Mouse (Mus musculus) MEL (cell line): ENCODE results near the gene Abhd2. TPM values are rescaled to one million over a fixed set of nuclear protein-coding genes. Genes with fewer than 3 reads are reported as not detected.

ENCODE experiments used
- DNase-seq: peaks from one replicate; pipeline ENCODE4 v3.0.0; 2011; ENCODE audit warnings: low read depth, low spot score
- H3K27ac ChIP-seq: 2 replicates; pipeline ENCODE4 v1.5.1; 2012; ENCODE audit warnings: low read depth, mild to moderate bottlenecking, control low read depth, low read length, moderate library complexity; ENCODE audit not compliant: control insufficient read depth
- H3K27me3 ChIP-seq, 2 experiments: fragments of 150-350 bp in 1 of 2; sonication (generic) in 1 of 2; 2 replicates each; pipeline ENCODE4 v1.6.1; 2012; ENCODE audit warnings: low read length in 2 of 2, mild to moderate bottlenecking in 2 of 2, improper control_type of control experiment in 1 of 2, moderate library complexity in 1 of 2; ENCODE audit not compliant: insufficient read depth in 2 of 2, control insufficient read depth in 1 of 2
- H3K36me3 ChIP-seq, 2 experiments: 2 replicates each; pipeline ENCODE4 v1.6.1; 2012 to 2014; ENCODE audit warnings: low read length in 2 of 2, improper control_type of control experiment in 1 of 2, inconsistent platforms in 1 of 2, mild to moderate bottlenecking in 1 of 2; ENCODE audit not compliant: insufficient read depth in 2 of 2, control insufficient read depth in 1 of 2
- H3K4me1 ChIP-seq, 2 experiments: fragments of 150-350 bp in 1 of 2; sonication (generic) in 1 of 2; 2 replicates each; pipeline ENCODE4 v1.6.1; 2012; ENCODE audit warnings: low read length in 2 of 2, improper control_type of control experiment in 1 of 2, mild to moderate bottlenecking in 1 of 2; ENCODE audit not compliant: insufficient read depth in 2 of 2, control insufficient read depth in 1 of 2
- H3K4me3 ChIP-seq, 2 experiments: fragments of 150-350 bp in 1 of 2; sonication (generic) in 1 of 2; 2 replicates each; pipeline ENCODE4 v1.5.1; 2012; ENCODE audit warnings: low read depth in 2 of 2, low read length in 2 of 2, mild to moderate bottlenecking in 2 of 2, moderate library complexity in 2 of 2, control low read depth in 1 of 2, improper control_type of control experiment in 1 of 2; ENCODE audit not compliant: control insufficient read depth in 1 of 2, insufficient read depth in 1 of 2
- H3K79me2 ChIP-seq: 2 replicates; pipeline ENCODE4 v1.6.1; 2012; ENCODE audit warnings: mild to moderate bottlenecking, low read length, moderate library complexity; ENCODE audit not compliant: control insufficient read depth, poor library complexity, insufficient read depth
- H3K9ac ChIP-seq: 2 replicates; pipeline ENCODE4 v1.6.1; 2012; ENCODE audit warnings: low read depth, mild to moderate bottlenecking, control low read depth, low read length, moderate library complexity; ENCODE audit not compliant: control insufficient read depth, poor library complexity, severe bottlenecking
- H3K9me3 ChIP-seq: fragments of 150-350 bp; sonication (generic); replicated peaks from 2 replicates; pipeline ENCODE4 v1.6.1; 2012; ENCODE audit warnings: mild to moderate bottlenecking, low read length, improper control_type of control experiment, moderate library complexity; ENCODE audit not compliant: insufficient read depth
- BHLHE40 ChIP-seq: IDR thresholded peaks from 2 replicates; pipeline ENCODE4 v1.6.1; 2012; ENCODE audit warnings: low read depth, mild to moderate bottlenecking, inconsistent platforms, low read length, improper control_type of control experiment, borderline replicate concordance
- CHD2 ChIP-seq: IDR thresholded peaks from 2 replicates; pipeline ENCODE4 v1.6.1; 2011; ENCODE audit warnings: low read length, improper control_type of control experiment
- CTCF ChIP-seq, 3 experiments: IDR thresholded peaks in 2 of 3; conservative IDR thresholded peaks in 1 of 3; 2 replicates each; pipeline ENCODE4 v1.5.1; 2011 to 2012; ENCODE audit warnings: low read length in 3 of 3, low read depth in 2 of 3, mild to moderate bottlenecking in 2 of 3, improper control_type of control experiment in 1 of 3, inconsistent platforms in 1 of 3, mixed read lengths in 1 of 3, moderate library complexity in 1 of 3; ENCODE audit not compliant: control insufficient read depth in 1 of 3, insufficient read depth in 1 of 3, poor library complexity in 1 of 3, severe bottlenecking in 1 of 3
- ETS1 ChIP-seq: IDR thresholded peaks from 2 replicates; pipeline ENCODE4 v1.6.1; 2012; ENCODE audit warnings: low read depth, mild to moderate bottlenecking, inconsistent platforms, low read length, improper control_type of control experiment, moderate library complexity
- GABPA ChIP-seq: IDR thresholded peaks from 2 replicates; pipeline ENCODE4 v1.6.1; 2012; ENCODE audit warnings: low read depth, mild to moderate bottlenecking, inconsistent platforms, low read length, improper control_type of control experiment, moderate library complexity
- JUND ChIP-seq: IDR thresholded peaks from 2 replicates; pipeline ENCODE4 v1.6.1; 2011; ENCODE audit warnings: low read depth, mild to moderate bottlenecking, improper control_type of control experiment, low read length
- KAT2A ChIP-seq: conservative IDR thresholded peaks from 2 replicates; pipeline ENCODE4 v1.6.1; 2012; ENCODE audit warnings: low read depth, low read length, improper control_type of control experiment, inconsistent platforms
- MEF2A ChIP-seq: IDR thresholded peaks from 2 replicates; pipeline ENCODE4 v1.6.1; 2014; ENCODE audit warnings: low read depth, mild to moderate bottlenecking, inconsistent platforms, low read length, improper control_type of control experiment; ENCODE audit not compliant: poor library complexity, insufficient replicate concordance, severe bottlenecking; ENCODE audit errors: extremely low read depth
- POLR2AphosphoS5 ChIP-seq: IDR thresholded peaks from 2 replicates; pipeline ENCODE4 v1.6.1; 2012; ENCODE audit warnings: low read depth, borderline replicate concordance, mild to moderate bottlenecking, inconsistent platforms, low read length, moderate library complexity, mixed read lengths
- RAD21 ChIP-seq: IDR thresholded peaks from 2 replicates; pipeline ENCODE4 v1.6.1; 2011; ENCODE audit warnings: mild to moderate bottlenecking, low read depth, low read length, improper control_type of control experiment
- RCOR1 ChIP-seq: IDR thresholded peaks from 2 replicates; pipeline ENCODE4 v1.6.1; 2012; ENCODE audit warnings: low read depth, mild to moderate bottlenecking, inconsistent platforms, low read length, improper control_type of control experiment
- SIN3A ChIP-seq: IDR thresholded peaks from 2 replicates; pipeline ENCODE4 v1.6.1; 2012; ENCODE audit warnings: low read length, improper control_type of control experiment, inconsistent platforms
- SMC3 ChIP-seq: IDR thresholded peaks from 2 replicates; pipeline ENCODE4 v1.6.1; 2011; ENCODE audit warnings: low read depth, low read length, improper control_type of control experiment
- TBP ChIP-seq: IDR thresholded peaks from 2 replicates; pipeline ENCODE4 v1.8.0; 2011; ENCODE audit warnings: low read depth, low read length, improper control_type of control experiment
- UBTF ChIP-seq: IDR thresholded peaks from 2 replicates; pipeline ENCODE4 v1.6.1; 2012; ENCODE audit warnings: low read depth, mild to moderate bottlenecking, inconsistent platforms, low read length, improper control_type of control experiment, moderate library complexity, borderline replicate concordance; ENCODE audit not compliant: insufficient read depth
- USF2 ChIP-seq, 2 experiments: IDR thresholded peaks; 2 replicates each; pipeline ENCODE4 v1.6.1; 2011 to 2012; ENCODE audit warnings: improper control_type of control experiment in 2 of 2, low read length in 2 of 2, borderline replicate concordance in 1 of 2, inconsistent platforms in 1 of 2, low read depth in 1 of 2, mild to moderate bottlenecking in 1 of 2; ENCODE audit not compliant: insufficient read depth in 1 of 2
- ZKSCAN1 ChIP-seq: IDR thresholded peaks from 2 replicates; pipeline ENCODE4 v1.6.1; 2012; ENCODE audit warnings: low read depth, mild to moderate bottlenecking, inconsistent platforms, low read length, improper control_type of control experiment, moderate library complexity
- ZNF384 ChIP-seq: IDR thresholded peaks from 2 replicates; pipeline ENCODE4 v1.6.1; 2012; ENCODE audit warnings: low read depth, mild to moderate bottlenecking, inconsistent platforms, low read length, improper control_type of control experiment
- polyA plus RNA-seq, 2 experiments: library from polyadenylated mRNA; stranded (reverse) in 1 of 2; unstranded in 1 of 2; fragments of >175 nt in 1 of 2; fragments of >200 nt in 1 of 2; gene quantifications; 2 replicates each; pipeline versions ENCODE4 v1.2.1 to v1.2.4; 2012; ENCODE audit warnings: low replicate concordance in 2 of 2, low read depth in 1 of 2; ENCODE audit not compliant: insufficient read length in 2 of 2, insufficient read depth in 1 of 2, missing spikeins in 1 of 2
- total RNA-seq: library from RNA; depleted of rRNA; stranded (reverse); fragments of 300-350 nt; gene quantifications from 2 replicates; pipeline ENCODE4 v1.2.3, GENCODE M21; 2012

Abhd2 gene
- total and polyA plus RNA-seq, 3 experiments, result 13.6 to 32.0 TPM; not detected in 1

DNA sequence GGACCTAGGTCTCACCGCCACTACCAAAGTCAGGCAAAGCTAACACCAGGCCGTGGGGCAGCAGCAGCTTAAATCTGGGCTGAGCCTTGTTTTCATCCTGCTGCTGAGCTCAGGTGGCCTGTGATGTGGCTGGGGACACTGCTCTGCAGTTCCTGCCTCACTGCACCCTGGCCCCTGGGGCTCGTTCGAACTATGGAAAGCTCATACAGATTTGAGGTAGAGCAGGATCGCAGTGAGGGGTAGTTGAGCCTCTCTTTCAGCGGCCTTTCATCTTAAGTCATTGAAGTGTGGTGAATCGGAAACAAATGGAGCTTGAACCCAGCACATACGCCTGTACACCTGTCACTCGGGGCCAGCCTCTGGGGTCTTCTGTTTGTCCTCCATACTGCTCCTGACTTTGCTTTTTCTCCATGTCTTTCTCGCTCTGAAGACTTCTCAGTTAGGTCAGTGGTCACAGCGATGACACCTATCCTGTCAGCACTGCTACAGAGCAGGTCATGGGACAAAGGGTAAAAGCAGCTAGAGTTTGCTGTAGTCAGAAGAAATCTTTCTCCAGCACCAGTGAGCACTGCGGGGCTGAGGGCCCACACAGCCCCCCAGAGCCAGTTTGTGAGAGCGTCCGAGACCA is 20.7 kb downstream of the Abhd2 start:
- H3K27ac ChIP-seq, result no peak overlapping the region
- H3K9ac ChIP-seq, result no peak overlapping the region
- no peaks in the 10 kb centered on the region for H3K27me3 ChIP-seq
- no peak for TF ChIP-seq CTCF (IDR thresholded peaks at IDR 0.05 in 2 of 3, conservative IDR thresholded peaks at IDR 0.05 in 1 of 3; ENCODE audit: control insufficient read depth in 1 of 3, insufficient read depth in 1 of 3, low read depth in 2 of 3, low read length in 3 of 3, poor library complexity in 1 of 3, severe bottlenecking in 1 of 3)
- no peak for TF ChIP-seq CHD2
- TF ChIP-seq RCOR1, result no peak
- TF ChIP-seq ZKSCAN1, result no peak
- no peak for TF ChIP-seq KAT2A
- no peak for TF ChIP-seq RAD21
- TF ChIP-seq UBTF, result no peak
- TF ChIP-seq MEF2A, result no peak
- no peak for TF ChIP-seq SMC3
- no peak for TF ChIP-seq TBP
- TF ChIP-seq GABPA, result no peak
- no peak for TF ChIP-seq ETS1
- no peak for TF ChIP-seq SIN3A
- TF ChIP-seq POLR2AphosphoS5, result no peak
- peaks cover 0 to 1% of the 10 kb centered on the region in 2 experiments; a peak in 2 of 4 replicates for H3K36me3 ChIP-seq
- no peak overlapping the region for H3K4me3 ChIP-seq
- no peak for DNase-seq
- H3K9me3 ChIP-seq, result no peaks in the 10 kb centered on the region
- H3K4me1 ChIP-seq, result no peaks in the 10 kb centered on the region
- peaks cover 18% of the 10 kb centered on the region for H3K79me2 ChIP-seq

- Histone ChIP-seq H3K27ac (no peak overlapping the region), H3K4me3 (no peak overlapping the region), H3K9me3 (no peaks in the 10 kb centered on the region), H3K27me3 (no peaks in the 10 kb centered on the region), H3K79me2 (peaks cover 12% of the 10 kb centered on the region), H3K36me3 (peaks cover 0 to 1% of the 10 kb centered on the region in 2 experiments; a peak in 2 of 4 replicates), H3K9ac (no peak overlapping the region), H3K4me1 (no peaks in the 10 kb centered on the region)
- no peak for DNase-seq
- TF ChIP-seq ETS1 (no peak), GABPA (no peak), BHLHE40 (no peak), ZNF384 (no peak), USF2 (IDR thresholded peaks at IDR 0.05; ENCODE audit: borderline replicate concordance in 1 of 2, insufficient read depth in 1 of 2, low read depth in 1 of 2, low read length in 2 of 2) (no peak), JUND (no peak), KAT2A (no peak)
Measured at GRCm38 (mm10) chr7:79294449-79294980, 21.5 kb downstream of the Abhd2 start.
